Mouse (Mus musculus): Measurements from ENCODE around the gene Gabrb1.

GRCm38 (mm10) chr5:72159537-72159936 is 501.6 kb downstream of the Gabrb1 start:
- TF ChIP-seq POLR2A (IDR thresholded peaks at IDR 0.05; ENCODE audit: low read depth, low read length) (no peak), CTCF (IDR thresholded peaks at IDR 0.05; ENCODE audit: extremely low read depth, insufficient read depth, insufficient read length, insufficient replicate concordance) (no peak)

Data from spleen, adult 2 months (tissue).